Mouse (Mus musculus): Measurements from ENCODE around the gene Ppib.

- TF ChIP-seq CTCF (IDR thresholded peaks at IDR 0.05; ENCODE audit: extremely low read depth, insufficient read length, insufficient replicate concordance, low read depth, low read length) (no peak), POLR2A (IDR thresholded peaks at IDR 0.05; ENCODE audit: low read depth, low read length) (no peak)
These were observed 24.1 kb downstream of the Ppib start for GRCm38 (mm10) chr9:66084171-66084570.
